Mouse (Mus musculus) lung, adult 2 months (tissue): Measurements from ENCODE around the gene Uggt1.

Experiments used
- CTCF ChIP-seq: fragments of 200-500 bp; IDR thresholded peaks from 2 replicates; pipeline ENCODE4 v1.5.1; 2011; ENCODE audit warnings: mild to moderate bottlenecking, low read length, control low read depth; ENCODE audit not compliant: insufficient read depth
- POLR2A ChIP-seq: fragments of 200-500 bp; IDR thresholded peaks from 2 replicates; pipeline ENCODE4 v1.6.1; 2011; ENCODE audit warnings: low read depth, mild to moderate bottlenecking, control low read depth, low read length, borderline replicate concordance; ENCODE audit errors: extremely low read depth

DNA sequence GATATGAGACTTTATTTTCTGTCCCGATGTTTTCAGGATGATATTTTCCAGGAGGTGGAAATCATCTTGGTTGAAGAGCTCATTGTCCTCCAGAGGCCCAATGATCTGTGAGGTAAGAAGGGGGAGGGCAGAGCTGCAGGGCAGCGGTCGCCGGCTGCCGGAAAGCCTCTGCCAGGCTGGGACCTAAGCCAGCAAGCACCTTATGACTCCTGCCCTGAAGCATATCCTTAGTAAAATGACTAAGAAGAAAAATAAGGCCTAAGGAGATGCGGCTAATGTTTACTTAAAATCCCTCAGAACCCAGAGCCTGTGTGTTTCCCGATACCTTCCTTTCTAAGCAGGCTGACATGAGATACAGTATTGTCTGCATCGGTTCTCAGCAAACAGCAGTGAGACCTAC, 71.1 kb downstream of the Uggt1 start:
- TF ChIP-seq CTCF, result no peak
- no peak for TF ChIP-seq POLR2A
